Mouse (Mus musculus) cerebral cortex, adult 2 months (tissue): ENCODE data around the gene Nop2.

Source experiments
- WGBS: fragments of 180-500 bp; shearing (Covaris S2); methylation state at CpG from one replicate; pipeline ENCODE4 v1.1.7; 2018; 5-methylcytosine and 5-hydroxymethylcytosine counted together

Gene Nop2

DNA sequence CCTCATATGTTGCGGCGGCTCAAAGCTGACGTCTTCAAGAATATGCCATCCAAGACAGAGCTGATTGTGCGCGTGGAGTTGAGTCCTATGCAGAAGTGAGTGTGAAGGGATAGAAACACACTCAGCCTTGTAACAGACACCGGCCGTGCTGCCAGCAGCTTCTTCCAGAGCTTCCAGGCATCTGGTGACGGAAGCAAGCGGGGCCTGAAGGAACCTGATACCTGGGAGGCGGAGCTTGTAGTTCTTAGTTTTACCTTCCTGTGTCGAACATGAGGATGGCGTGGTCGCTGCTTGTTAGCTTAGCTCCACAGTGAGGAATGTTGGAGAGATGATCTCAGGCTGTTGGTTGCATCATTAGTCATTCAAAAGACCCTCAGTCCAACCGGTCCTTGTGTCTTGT is 22.3 kb upstream of the Nop2 start:
- WGBS: 86% methylated on average over 14 of the region's 14 CpGs

DNA sequence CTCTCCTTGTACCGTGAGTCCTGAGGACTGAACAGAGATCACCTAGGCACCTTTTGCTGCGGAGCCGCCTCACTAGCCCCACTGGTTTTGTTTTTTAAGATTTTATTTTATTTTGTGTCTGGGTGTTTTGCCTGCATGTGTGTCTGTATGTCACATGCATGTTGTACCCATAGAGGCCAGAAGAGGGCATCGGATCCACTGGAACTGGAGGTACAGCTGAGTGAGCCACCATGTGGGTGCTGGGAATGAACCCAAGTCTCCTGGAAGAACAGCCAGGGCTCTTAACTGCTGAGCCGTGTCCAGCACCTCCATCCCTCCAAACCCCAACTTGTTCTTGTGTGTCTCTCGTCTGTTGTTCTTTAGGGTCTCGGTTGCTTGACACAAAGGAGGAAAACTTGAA is 20.8 kb upstream of the Nop2 start:
- 75% methylated on average over 7 of the region's 7 CpGs for WGBS

DNA sequence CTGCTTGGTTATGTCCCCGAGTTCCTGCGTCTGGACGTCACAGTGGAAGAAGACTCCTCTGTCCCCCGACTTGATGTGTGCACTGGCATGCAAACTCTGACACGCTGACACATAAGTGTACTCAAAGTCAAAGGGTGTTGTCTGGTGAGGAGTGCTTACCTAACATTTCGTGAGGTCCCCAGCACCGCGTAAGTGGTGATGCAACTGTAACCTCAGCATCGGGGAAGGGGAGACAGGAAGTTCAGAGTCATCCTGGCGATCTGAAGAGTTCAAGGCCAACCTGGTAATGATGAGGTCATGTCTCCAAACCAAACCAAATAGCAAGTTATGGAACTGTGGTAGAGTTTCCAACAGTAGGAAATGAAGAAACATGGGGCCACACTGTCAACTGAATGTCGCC is 19.2 kb upstream of the Nop2 start:
- WGBS: 88% methylated on average over 11 of the region's 11 CpGs

DNA sequence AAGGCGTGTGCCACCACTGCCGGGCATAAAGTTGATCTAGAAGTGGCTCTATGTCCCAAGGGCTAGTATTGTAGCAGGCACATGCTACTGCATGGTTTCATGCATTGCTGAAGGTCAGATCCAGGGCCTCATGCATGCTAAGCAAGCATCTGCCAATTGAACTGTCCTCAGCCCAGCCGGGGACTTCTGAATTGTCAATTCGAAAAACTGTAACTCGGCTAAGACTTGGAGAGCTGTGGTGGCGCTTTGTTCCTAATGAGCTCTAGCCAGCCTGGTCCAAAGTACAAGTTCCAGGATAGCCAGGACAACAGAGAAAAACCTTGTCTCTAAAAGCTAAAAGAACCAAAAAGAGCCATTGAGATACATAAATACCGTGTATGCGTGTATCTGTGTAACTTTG is 12.3 kb upstream of the Nop2 start:
- WGBS: 76% methylated on average over 8 of the region's 8 CpGs

DNA sequence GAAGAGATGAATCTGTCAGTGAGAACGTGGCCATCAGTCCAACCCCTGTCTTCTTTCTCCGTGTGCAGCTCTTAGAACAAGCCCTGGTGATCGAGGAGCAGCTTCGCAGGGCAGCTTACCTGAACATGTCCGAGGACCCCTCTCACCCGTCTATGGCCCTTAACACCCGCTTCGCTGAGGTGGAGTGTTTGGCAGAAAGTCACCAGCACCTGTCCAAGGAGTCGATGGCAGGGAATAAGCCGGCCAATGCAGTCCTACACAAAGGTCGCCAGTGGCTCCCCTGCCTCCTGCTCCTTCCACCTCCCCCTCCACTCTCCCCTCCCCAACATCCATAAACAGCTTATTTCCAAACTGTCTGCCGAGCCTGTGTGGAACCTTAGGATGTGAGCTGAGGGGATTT is 3.0 kb upstream of the Nop2 start:
- 81% methylated on average over 12 of the region's 12 CpGs for WGBS

DNA sequence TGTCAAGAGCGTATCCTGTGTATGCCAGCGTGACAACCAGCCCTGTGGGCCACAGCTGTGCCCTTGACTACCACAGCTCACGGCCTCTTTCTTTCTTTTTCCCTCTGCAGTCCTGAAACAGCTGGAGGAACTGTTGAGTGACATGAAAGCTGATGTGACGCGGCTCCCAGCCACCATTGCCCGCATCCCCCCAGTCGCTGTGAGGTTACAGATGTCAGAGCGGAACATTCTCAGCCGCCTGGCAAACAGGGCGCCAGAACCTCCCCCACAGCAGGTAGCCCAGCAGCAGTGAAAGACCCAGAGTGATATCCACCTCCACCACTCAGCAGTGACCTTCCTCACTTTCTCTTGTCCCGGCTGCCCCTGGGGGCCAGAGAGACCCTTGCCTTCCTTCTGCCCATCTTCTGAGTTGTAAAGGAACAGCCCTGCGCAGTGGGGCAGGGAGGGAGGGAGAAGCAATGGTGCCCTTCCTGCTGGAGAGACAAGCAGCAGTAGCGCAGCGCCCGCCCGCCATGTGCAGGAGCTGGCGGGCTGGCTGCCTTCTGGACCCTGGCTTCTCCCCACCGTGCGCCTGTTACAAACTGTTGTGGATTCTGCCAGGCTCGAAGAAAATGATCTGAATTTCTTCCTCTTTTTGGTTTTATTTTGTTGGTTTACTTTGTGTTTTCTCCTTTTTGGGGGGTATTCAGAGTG is 1.9 kb upstream of the Nop2 start:
- WGBS: 81% methylated on average over 20 of the region's 20 CpGs

DNA sequence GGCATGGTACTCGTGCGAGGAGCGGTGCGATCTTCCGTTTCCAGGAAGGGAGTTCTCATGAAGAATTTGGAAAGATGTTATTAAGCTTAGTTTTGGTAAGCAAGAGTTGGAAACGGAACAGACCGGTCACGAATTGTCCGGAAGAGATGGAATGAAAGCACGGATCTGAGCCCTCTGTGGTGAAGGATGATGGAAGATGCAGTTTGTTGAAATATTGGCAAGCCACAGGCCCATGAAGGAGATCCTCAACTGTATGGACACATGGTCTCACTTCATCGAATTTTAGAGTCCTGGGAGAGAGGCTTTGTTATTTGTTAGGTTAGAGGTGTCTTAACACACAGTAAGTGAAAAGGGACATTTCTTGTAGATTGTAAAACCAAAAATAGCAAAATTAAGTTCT is 761 bp downstream of the Nop2 start:
- 5% methylated on average over 11 of the region's 11 CpGs for WGBS

DNA sequence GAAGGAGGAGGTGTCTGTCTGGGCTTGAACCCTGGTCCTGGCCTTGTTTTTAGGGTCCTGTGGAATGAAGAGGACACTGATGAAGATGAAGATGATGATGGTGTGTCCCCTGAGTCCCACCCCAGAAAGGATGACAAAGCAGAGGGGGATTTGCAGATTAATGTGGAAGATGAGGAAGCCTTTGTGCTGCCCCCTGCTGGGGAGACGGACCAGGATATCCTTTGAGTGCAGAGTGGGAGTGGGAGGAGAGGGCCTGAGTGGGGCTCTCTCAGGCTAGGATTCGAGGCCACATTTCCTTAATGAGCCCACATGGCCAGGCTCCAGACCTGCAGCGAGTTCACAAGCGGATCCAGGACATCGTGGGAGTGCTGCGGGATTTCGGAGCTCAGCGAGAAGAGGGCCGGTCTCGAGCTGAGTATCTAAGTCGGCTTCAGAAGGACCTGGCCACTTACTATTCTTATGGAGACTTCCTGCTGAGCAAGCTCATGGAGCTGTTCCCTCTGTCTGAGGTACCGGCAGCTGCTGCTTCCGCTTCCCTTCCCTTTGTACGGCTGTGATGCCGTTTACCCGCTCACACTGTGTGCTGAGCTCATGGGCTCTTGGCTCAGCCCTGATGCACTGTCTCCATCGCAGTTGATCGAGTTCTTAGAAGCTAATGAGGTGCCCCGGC is 5.4 kb downstream of the Nop2 start:
- 74% methylated on average over 19 of the region's 19 CpGs for WGBS

DNA sequence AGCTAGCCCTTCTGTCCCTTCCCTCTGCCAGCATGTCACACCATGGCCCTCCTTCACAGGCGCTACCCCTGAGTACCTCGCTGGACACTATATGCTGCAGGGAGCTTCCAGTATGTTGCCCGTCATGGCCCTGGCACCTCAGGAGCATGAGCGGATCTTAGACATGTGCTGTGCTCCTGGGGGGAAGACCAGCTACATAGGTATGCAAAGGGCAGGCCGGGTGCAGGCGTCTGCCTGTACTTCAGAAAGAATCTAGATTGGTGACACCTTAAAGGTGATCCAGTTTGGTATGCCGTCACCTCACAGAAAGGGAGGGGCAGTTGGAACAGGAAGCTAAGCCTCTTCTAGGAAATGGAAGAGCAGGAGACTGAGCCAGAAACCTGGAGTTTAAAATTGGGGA is 8.0 kb downstream of the Nop2 start:
- WGBS: 90% methylated on average over 7 of the region's 7 CpGs

DNA sequence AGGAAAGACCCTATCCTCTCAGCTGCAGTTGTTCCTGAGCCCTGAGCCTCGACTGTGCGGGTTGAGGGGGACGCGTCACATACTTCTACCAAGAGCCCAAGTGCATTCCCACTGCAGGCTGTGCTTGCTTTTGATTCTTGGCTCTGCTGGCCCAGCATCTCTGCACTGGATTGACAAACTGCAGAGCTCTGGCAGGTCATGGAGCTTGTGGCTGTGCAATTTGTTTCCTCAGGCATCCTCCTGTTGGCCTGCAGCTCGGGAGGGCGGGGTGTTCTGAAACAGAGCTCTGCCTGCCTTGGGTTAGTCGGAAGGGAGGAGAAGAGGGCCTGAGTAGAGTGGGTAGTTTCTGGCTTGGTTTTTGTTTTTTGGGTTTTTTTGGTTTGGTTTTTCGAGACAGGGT is 10.7 kb downstream of the Nop2 start:
- WGBS: 92% methylated on average over 8 of the region's 8 CpGs

DNA sequence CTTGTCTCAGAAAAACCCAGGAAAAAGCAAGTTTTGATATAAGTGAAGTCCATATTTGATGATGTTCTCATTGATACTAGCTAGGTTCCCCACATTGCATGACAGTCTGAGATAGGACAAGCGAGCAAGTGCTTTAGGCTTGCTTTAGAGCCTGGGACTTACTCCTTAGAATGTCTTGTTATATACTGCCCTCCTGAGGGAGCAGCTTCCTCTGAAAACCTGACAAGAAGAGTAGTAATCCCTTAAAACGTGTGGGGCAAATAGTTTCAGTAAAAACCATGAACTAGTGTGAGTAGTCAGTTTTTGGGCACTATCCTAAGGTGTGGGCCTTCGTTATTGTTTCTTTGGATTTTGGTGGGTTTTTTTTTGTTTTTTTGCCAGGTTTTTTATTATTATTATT is 11.4 kb downstream of the Nop2 start:
- WGBS: 72% methylated on average over 3 of the region's 3 CpGs

DNA sequence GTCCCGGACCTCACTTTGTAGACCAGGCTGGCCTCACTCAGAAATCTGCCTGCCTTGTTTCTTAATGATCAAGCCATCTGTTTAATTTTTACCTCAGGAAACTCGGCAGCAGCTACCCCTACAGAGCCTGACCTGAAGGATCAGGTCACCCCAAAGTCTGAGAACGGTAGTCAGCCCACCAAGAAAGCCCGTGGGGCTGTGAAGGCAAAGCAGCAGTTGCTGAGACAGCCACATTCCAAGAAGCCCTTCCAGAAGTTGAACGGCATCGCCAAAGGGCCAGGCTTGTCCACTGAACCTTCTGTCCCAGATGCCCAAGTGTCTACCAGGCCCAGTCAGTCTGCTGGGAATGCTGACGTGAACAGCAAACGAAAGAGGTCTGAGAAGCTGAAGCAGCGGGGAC is 12.2 kb downstream of the Nop2 start:
- WGBS: 81% methylated on average over 9 of the region's 9 CpGs

DNA sequence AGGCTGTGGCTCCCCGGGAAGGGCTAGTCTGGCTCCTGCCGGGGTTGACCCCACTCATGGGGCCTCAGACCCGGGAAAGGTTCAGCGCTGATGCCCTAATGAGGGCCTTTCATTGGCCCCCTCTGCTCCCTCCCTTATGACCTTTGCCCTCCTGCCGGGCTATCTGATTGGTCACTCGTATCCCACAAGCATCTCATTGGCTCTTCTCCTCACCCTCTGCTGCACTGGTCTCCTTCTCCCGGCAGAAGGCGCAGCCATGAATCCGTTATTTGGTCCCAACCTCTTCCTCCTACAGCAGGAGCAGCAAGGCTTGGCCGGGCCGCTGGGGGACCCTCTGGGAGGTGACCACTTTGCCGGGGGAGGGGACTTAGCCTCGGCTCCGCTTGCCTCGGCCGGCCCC is 13.3 kb downstream of the Nop2 start, which contains the start of gene Iffo1:
TSS of gene Iffo1 (plus strand) at position 241 of the 400 bp plus-strand sequence.
- under 1% methylated on average over 16 of the region's 16 CpGs for WGBS

DNA sequence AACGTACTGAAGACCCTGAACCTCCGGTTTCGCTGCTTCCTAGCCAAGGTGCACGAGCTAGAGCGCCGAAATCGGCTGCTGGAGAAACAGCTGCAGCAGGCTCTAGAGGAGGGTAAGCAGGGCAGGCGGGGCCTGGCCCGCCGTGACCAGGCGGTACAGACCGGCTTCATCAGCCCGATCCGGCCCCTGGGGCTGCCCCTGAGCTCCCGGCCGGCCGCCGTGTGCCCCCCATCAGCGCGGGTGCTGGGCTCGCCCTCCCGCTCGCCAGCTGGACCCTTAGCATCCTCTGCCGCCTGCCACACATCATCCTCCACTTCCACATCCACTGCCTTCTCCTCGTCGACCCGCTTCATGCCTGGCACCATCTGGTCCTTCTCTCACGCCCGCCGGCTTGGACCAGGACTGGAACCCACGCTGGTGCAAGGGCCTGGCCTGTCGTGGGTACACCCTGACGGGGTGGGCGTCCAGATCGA is 13.8 kb downstream of the Nop2 start:
- WGBS: under 1% methylated on average over 32 of the region's 35 CpGs

DNA sequence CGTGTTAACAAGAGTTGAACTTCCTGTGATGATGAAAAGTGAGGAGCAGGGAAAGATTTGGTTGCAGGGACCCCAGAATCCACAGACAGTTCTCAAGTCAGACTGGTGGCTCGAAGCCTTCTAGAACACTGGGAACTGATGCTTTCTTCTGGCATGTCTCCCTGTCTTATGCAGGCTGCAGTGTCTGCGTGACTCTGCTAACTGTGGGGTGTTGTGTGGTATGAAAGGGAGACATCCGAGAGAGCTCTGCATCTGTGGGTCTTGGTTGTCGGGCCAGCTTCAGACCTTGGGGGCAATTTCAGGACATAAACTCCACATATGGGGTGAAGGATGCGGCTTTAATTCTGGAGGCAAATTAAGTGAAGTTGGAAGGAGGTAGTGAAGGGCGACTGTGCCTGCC is 14.4 kb downstream of the Nop2 start:
- WGBS: 8% methylated on average over 7 of the region's 7 CpGs

DNA sequence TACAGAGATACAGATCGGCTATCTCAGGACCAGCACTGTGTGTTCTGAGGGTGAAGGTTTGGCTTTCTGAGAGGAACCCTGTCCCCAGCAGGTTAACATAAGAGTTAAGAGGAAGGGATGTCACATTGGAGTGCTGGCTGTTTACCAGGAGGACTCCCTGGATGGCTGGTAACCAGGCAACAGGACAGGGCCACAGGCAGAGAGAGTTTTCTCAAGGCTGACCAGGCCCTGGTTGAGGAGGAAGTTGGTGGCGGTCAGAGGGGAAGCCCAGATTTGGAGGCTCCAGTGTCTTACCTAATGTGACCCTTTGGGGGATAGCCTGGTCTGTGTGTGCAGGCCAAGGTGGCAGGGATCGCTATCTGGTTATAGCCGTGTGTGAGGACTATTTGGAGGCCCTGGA is 15.1 kb downstream of the Nop2 start:
- 39% methylated on average over 4 of the region's 4 CpGs for WGBS

DNA sequence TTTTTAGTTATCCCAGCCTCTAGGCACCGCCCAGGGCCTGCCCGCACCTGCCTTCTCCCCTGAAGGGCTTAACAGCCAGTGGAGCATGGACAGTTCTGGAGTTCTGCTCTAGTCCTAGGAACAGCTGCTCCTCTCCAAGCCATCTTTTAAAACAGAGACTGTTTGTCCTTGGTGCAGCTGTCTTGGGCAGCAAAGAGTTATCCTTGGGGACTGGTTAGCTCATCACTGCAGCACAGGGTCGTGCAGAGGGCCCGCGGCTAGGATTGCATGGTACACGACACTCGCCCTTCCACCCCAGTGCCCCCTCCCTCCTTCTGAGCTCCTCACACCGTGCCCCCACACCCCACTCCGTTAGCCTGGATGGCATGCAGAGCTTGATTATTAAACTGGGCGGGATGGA is 15.6 kb downstream of the Nop2 start:
- 48% methylated on average over 10 of the region's 10 CpGs for WGBS

DNA sequence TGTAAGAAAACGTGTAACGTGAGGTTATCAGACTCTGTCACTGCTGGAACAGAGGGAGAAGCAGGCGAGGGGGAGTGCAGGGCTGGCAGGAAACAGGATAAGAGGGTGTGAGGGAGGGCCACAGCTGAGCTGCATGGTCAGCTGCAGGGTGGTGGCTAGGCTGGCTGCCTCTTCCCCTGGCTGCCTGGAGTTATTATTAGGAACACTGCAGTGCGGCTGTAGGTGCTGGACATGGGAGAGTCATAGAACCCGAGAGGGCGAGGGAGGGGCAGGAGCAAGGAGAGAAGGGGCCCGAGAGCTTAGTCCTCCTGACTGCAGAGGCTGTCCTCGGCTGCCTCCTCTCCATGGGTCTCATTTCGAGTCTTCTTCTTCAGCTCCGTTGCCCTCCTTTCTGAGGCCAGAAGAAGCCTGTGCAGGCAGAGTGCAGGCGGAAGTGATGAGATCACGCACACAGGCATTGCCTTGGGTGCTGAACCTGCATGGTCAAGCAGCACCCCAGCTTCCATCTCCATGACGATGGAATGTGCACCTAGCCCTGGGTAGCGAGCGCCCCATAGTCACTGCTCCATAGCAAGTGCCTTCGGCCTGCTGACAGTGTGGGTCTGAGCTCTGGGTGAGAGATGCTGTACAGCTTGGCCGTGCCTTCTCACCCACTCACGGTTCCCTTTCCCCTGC is 16.7 kb downstream of the Nop2 start:
- 19% methylated on average over 18 of the region's 18 CpGs for WGBS

DNA sequence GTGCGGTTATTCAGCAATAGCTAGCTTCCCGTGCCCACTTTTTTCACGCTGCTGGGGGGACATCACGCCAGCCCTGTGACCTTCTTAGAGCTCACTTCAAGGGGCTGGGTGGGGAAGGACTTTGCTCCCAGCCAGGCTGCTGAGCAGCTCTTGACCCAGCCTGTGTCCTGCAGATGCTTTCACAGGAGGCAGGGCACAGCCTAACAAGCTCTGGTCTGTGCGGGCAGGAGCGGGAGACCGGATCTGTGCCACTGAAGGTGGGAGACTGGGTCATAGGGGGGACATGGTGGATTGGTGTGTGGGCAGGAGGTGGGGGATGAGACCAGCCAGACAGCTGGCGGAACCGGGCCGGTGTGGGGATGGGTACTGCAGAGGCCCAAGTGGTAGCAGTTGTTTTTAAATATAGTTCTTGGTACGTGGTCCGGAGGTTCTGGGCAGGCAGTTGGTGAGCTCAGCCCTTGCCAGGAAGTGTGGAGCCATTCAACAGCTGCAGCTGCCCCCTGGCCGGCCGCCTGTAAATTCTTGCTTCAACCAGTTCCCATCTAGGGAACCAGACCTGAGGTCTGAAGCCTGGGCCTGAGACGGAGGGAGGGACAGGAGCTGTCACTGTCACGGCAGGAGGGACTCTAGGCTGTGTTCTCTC is 17.3 kb downstream of the Nop2 start:
- 19% methylated on average over 16 of the region's 16 CpGs for WGBS

DNA sequence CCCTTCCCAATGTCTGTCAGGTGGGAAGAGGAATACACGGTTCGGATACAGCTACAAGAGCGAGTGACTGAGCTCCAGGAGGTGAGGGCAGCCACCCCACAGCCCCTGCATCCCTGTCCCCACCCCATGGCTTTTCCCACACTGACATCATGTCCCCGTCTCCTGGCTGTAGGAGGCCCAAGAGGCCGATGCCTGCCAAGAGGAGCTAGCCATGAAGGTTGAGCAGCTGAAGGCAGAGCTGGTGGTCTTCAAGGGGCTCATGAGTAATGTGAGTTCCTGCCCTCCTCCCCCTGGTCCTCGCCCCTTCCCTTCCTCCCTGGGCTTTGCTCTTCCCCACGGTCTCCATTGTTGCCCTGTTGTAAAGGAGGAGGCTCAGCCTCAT is 17.9 kb downstream of the Nop2 start:
- WGBS: 38% methylated on average over 7 of the region's 7 CpGs

DNA sequence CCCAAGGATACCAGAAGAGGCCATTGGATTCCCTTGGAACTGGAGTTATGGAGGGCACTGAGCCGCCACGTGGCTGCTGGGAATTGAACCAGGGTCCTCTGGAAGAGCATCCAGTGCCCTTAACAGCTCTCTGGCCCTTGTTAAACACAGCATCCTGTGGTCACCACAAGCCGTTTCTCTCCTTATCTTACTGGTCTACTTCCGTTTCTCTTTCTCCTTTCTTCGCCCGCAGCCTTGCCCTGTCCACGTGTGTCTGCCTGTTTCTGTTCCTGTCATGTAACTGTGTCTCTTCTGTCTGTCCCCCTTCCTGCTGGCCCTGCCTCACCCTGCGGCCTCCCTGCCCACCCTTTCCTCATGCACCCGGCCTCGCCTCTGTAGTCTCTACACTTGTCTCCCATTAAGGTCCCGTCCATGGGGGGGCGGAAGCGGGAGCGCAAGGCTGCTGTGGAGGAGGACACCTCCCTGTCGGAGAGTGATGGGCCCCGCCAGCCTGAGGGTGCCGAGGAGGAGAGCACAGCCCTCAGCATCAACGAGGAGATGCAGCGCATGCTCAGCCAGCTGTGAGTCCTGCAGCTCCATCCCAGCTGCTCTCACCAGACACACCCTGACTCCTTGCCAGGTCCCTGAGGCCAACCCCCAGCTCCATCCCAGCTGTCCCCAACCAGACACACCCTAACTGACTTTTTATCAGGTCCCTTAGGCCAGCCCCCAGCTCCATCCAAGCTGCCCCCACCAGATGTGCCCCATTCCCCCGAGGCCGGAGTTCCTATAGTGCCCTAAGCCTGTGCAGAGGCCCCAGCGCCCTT is 20.7 kb downstream of the Nop2 start:
- WGBS: 72% methylated on average over 22 of the region's 22 CpGs

DNA sequence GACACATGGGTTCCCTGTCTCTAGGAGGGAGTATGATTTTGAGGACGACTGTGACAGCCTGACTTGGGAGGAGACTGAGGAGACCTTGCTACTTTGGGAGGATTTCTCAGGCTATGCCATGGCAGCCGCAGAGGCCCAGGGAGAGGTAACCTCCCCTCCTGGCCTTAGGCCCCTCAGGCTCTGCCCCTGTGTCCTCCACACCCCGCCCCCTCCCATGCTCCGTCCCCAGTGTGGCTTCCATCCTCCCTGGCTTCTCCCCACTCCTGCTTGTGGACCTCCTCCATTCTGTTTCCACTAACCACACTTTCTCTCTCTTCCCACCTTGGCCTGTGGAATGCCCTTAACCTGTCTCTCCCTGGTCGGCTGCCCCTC is 21.3 kb downstream of the Nop2 start:
- WGBS: 90% methylated on average over 5 of the region's 5 CpGs
